Mouse (Mus musculus) G1E (cell line): ENCODE results near the gene Tmem223. TPM values are rescaled to one million over a fixed set of nuclear protein-coding genes. Genes with fewer than 3 reads are reported as not detected.

Experiments
- ATAC-seq: 2 replicates; pipeline ENCODE4 v1.8.0; 2016; ENCODE audit warnings: mild to moderate bottlenecking; ENCODE audit not compliant: insufficient number of reproducible peaks, poor library complexity, low FRiP score, severe bottlenecking; ENCODE audit errors: extremely low read depth
- DNase-seq: peaks from one replicate; pipeline ENCODE4 v3.0.0; 2012; ENCODE audit warnings: low spot score
- H3K27me3 ChIP-seq: 2 replicates; pipeline ENCODE4 v1.6.1; 2012; ENCODE audit warnings: mild to moderate bottlenecking, low read length, inconsistent platforms; ENCODE audit not compliant: insufficient read depth
- H3K36me3 ChIP-seq: replicated peaks from 2 replicates; pipeline ENCODE3; 2012; ENCODE audit warnings: mild to moderate bottlenecking, inconsistent platforms
- H3K4me1 ChIP-seq: 2 replicates; pipeline ENCODE4 v1.6.1; 2012; ENCODE audit warnings: low read depth, low read length, inconsistent platforms, mixed read lengths; ENCODE audit not compliant: insufficient read depth
- H3K4me3 ChIP-seq: 2 replicates; pipeline ENCODE4 v1.5.1; 2012; ENCODE audit warnings: low read depth, mild to moderate bottlenecking, inconsistent platforms, low read length, moderate library complexity, mixed read lengths
- H3K9me3 ChIP-seq: replicated peaks from 2 replicates; pipeline ENCODE4 v1.6.1; 2012; ENCODE audit warnings: inconsistent platforms
- CTCF ChIP-seq: IDR thresholded peaks from 2 replicates; pipeline ENCODE4 v1.5.1; 2012; ENCODE audit warnings: low read depth, low read length, inconsistent platforms, mixed read lengths
- GATA1 ChIP-seq: IDR thresholded peaks from 2 replicates; pipeline ENCODE4 v1.6.1; 2012; ENCODE audit warnings: borderline replicate concordance, low read length, inconsistent platforms, mixed read lengths
- GATA2 ChIP-seq: IDR thresholded peaks from 2 replicates; pipeline ENCODE4 v1.6.1; 2012; ENCODE audit warnings: low read depth, low read length, inconsistent platforms, borderline replicate concordance
- POLR2AphosphoS5 ChIP-seq: IDR thresholded peaks from 2 replicates; pipeline ENCODE4 v1.6.1; 2012; ENCODE audit warnings: low read depth, low read length, inconsistent platforms; ENCODE audit not compliant: insufficient replicate concordance
- TAL1 ChIP-seq: conservative IDR thresholded peaks from 2 replicates; pipeline ENCODE4 v1.6.1; 2012; ENCODE audit warnings: low read depth, low read length, inconsistent platforms, mixed read lengths
- polyA plus RNA-seq: library from polyadenylated mRNA; stranded (reverse); fragments of >175 nt; gene quantifications from 2 replicates; pipeline ENCODE4 v1.2.3, GENCODE M21; 2012
- total RNA-seq, 2 experiments: library from RNA; stranded (forward) in 1 of 2; stranded (reverse) in 1 of 2; fragments of 200-1000 nt in 1 of 2; fragments of >200 nt in 1 of 2; fragmentation: Nextera tagmentation in 1 of 2; gene quantifications; 2 replicates each; pipeline ENCODE4 v1.2.3; 2014 to 2017

The Tmem223 gene
- total and polyA plus RNA-seq, 3 experiments: 3.2 to 16.3 (median 6.1) TPM

DNA sequence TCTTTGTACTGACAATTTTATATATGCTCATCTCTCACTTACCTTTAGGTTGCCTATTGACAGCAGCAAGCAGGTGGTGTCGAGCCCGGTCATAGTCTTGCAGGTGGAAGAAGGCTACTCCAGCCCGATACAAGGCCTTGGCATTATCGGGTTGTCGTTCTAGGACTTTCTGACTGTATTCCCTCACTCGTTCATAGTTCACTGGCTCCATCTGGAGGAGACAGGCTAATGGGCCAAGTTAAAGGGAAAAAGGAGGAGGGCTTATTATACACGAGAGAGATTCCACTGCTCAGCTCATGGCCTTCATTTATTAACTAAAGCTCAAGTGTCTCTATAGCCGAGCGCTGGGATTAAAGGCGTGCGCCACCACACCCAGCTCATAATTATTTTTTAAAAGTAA is 45.0 kb downstream of the Tmem223 start:
- no peak for TF ChIP-seq GATA2
- no peak for TF ChIP-seq TAL1
- no peak for TF ChIP-seq GATA1
- TF ChIP-seq CTCF: no peak
- no peak for TF ChIP-seq POLR2AphosphoS5
- Histone ChIP-seq H3K4me3 (no peak overlapping the region), H3K9me3 (no peaks in the 10 kb centered on the region), H3K4me1 (peaks cover 30% of the 10 kb centered on the region), H3K27me3 (no peaks in the 10 kb centered on the region), H3K36me3 (peaks cover 63% of the 10 kb centered on the region)
- DNase-seq: no peak
- no peak for ATAC-seq

DNA sequence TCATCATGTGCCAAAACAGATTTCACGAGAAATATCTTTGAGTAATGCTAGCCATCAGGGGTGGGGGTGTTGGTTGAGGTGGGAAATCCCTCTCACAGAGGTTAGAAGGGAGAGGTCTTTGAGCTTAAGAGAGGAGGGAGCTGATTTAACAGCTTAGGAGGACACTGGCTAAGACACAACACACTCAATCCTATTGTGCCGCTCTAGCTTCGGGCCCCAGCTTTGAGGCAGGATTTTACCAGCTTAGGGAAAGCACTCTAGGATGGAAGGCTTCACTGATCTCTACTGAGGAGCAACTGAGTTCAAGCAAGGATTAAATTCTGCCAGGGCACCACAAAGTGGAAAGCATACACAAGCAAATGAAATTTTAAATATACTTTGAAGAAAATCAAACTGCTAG is 46.2 kb downstream of the Tmem223 start:
- DNase-seq (no peak), ATAC-seq (no peak)
- Histone ChIP-seq H3K4me3 (peak overlapping the region; percentile 4; the same call in 1 of the 2 replicates), H3K27me3 (no peaks in the 10 kb centered on the region), H3K36me3 (peaks cover 57% of the 10 kb centered on the region), H3K4me1 (peaks cover 33% of the 10 kb centered on the region), H3K9me3 (no peaks in the 10 kb centered on the region)
- TF ChIP-seq GATA1: no peak
- TF ChIP-seq POLR2AphosphoS5: no peak
- TF ChIP-seq GATA2: no peak
- TF ChIP-seq TAL1: no peak
- TF ChIP-seq CTCF: no peak

DNA sequence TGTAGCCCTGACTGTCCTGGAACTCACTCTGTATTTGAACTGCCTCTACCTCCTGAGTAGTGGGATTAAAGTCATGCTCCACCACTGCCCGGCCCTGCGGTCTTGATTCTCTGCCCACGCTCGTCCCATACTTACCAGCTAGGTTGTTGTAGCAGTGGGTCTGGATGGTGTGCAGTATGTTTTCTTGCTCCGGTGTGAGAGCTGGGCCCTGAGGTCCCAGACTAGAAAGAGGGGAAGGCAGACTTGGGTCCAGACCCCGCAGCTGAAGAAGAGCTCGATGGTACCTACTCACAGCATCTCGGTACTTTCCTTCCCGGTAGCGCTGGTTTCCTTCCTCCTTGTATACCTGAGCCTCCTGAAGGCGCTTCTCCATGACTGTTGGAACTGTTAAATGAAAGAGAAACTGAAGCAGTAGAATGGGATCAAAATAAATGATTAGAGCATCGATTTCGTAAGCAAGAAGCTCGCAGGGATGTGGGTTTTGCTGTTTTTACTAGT is 47.6 kb downstream of the Tmem223 start:
- ATAC-seq: no peak
- peaks cover 53% of the 10 kb centered on the region for H3K36me3 ChIP-seq
- peaks cover 43% of the 10 kb centered on the region for H3K4me1 ChIP-seq
- peak overlapping the region; percentile 84 for H3K4me3 ChIP-seq
- no peaks in the 10 kb centered on the region for H3K27me3 ChIP-seq
- no peaks in the 10 kb centered on the region for H3K9me3 ChIP-seq
- TF ChIP-seq POLR2AphosphoS5: no peak
- no peak for TF ChIP-seq CTCF
- TF ChIP-seq TAL1: no peak
- TF ChIP-seq GATA2: no peak
- no peak for TF ChIP-seq GATA1
- DNase-seq: no peak

DNA sequence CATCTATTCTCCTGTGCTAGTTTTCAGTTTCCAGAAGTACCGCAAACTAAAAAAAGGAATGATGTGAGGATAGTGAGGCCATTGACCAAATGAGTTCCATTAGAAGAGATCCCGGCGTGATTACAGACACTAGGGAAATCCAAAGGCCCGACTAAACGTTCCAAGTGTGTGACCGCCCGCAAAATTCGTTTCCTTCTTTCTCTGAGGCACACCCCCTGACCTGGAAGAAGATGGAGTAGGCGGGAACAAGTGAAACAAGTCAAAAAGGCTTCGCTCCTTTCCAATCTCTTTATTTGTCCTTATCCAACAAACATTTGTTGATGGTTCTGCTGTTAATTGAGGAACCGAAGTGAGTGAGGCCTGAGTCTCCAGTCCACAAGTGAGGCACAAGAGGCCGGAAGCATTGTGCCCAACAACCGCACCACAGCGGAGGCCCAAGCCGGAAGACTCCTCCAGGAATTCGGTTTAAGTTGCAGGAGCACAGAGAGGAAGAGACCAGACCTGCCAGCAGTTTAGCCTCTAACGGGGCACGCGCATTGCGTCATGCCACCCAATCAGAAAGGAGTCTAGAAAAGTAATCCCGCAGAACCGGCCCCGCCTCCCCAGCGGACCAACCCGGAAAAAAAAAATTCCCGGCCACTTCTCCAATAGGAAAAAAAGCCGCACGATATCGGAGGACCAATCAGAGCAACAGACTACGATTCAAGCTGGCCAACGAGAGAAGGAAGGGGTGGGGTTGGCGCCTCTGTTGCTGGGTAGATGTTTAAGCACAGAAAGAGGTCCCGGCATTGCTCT is 48.2 kb downstream of the Tmem223 start, which contains the start of gene Ttc9c:
TSS of gene Ttc9c (minus strand) at position 533 of the 795 bp plus-strand sequence.
- Histone ChIP-seq H3K27me3 (no peaks in the 10 kb centered on the region), H3K4me1 (peaks cover 48% of the 10 kb centered on the region), H3K9me3 (no peaks in the 10 kb centered on the region), H3K36me3 (peaks cover 54% of the 10 kb centered on the region), H3K4me3 (peak within 1 kb of the TSS; percentile 84)
- ATAC-seq (peak; percentile 78), DNase-seq (peak; percentile 88)
- no peak for TF ChIP-seq CTCF
- no peak for TF ChIP-seq GATA1

DNA sequence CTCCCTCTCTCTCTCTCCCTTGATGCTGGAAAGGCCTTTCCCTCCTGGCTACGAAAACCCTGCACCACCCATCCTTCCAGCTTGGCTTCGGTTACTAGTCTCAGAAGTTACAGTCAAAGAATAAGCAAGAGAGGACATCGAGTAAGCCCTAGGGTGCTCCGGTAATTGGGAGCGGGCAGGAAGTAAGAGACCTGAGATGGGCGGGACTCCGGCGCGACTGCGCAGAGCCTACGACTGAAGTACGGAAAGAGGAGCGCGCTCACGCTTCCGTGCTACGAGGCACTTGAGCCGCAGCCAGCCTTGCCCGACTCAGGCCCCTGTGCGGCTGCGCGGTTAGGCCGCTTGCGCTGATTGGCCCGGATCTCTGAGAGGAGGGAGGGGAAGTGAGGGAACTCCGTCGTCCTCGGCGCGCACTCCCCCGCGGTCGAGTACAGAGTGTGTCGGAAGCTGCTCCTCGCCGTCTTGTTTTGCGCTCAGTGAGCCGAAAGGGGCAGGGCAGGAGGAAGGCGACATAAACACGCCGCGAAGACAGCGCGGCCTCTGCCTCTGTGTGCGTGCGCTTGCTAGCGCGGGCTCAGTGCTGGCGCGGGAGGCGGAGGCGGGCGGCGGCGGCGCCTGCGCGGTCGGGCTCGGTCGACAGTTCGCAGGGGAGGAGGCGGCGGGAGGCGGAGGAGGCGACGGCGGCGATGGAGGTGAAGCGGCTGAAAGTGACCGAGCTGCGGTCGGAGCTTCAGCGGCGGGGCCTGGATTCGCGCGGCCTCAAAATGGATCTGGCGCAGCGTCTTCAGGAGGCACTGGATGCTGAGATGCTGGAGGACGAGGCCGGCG is 49.0 kb downstream of the Tmem223 start, which contains the start of gene Hnrnpul2:
TSS of gene Hnrnpul2 (plus strand) at position 415 of the 828 bp plus-strand sequence.
- DNase-seq (peak; percentile 95), ATAC-seq (peak; percentile 83)
- no peak for TF ChIP-seq GATA1
- peak within 1 kb of the TSS; percentile 84 for H3K4me3 ChIP-seq
- peaks cover 44% of the 10 kb centered on the region for H3K4me1 ChIP-seq
- no peaks in the 10 kb centered on the region for H3K27me3 ChIP-seq
- peaks cover 55% of the 10 kb centered on the region for H3K36me3 ChIP-seq
- H3K9me3 ChIP-seq: no peaks in the 10 kb centered on the region

DNA sequence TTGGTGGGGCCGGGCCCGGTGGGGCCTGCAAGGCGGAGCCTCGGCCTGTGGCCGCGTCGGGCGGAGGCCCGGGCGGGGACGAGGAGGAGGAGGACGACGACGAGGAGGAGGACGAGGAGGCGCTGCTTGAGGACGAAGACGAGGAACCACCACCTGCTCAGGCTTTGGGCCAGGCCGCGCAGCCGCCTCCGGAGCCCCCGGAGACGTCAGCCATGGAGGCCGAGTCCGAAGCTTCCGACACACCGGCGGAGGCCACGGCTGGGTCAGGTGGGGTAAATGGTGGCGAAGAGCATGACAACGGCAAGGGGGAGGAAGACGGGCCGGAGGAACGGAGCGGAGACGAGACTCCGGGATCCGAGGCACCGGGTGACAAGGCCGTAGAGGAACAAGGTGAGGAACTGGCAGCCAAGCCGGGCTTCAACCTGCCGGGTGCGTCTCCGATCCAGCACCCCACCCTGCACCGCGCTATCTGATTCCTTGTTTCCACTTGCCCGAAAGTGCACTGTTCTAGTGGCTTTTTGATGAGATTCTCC is 49.7 kb downstream of the Tmem223 start:
- DNase-seq (no peak), ATAC-seq (no peak)
- no peaks in the 10 kb centered on the region for H3K9me3 ChIP-seq
- H3K4me3 ChIP-seq: peak overlapping the region; percentile 84
- no peaks in the 10 kb centered on the region for H3K27me3 ChIP-seq
- peaks cover 40% of the 10 kb centered on the region for H3K4me1 ChIP-seq
- peaks cover 55% of the 10 kb centered on the region for H3K36me3 ChIP-seq
- TF ChIP-seq TAL1 (no peak), CTCF (no peak), GATA1 (no peak), GATA2 (no peak), POLR2AphosphoS5 (no peak)
